Mouse (Mus musculus) megakaryocyte, adult 5-6 weeks (primary cell): ENCODE measurements around the gene Kalrn. TPM values are rescaled to one million over a fixed set of nuclear protein-coding genes. Genes with fewer than 3 reads are reported as not detected.
A peak's percentile ranks its signal among the peaks of the same experiment; 100 is the strongest.

Experiments used
- ATAC-seq: 2 replicates; pipeline ENCODE4 v1.8.0; 2016; ENCODE audit warnings: mild to moderate bottlenecking, inconsistent platforms; ENCODE audit not compliant: poor library complexity, severe bottlenecking
- total RNA-seq, 2 experiments: library from RNA; stranded (forward) in 1 of 2; stranded (reverse) in 1 of 2; fragments of 153-499, 151-499 nt in 1 of 2; fragments of 221-1000, 200-1000 nt in 1 of 2; gene quantifications; 2 replicates each; pipeline versions ENCODE4 v1.2.3 to v1.2.4; 2015 to 2017

Gene Kalrn
- total RNA-seq (2015) (0.30 and 1.2 TPM in 2 replicates), total RNA-seq (2017) (0.81 and 1.1 TPM in 2 replicates)

GRCm38 (mm10) chr16:34573151-34573802 lies at the start of gene Kalrn:
Gene Kalrn (minus strand): TSS chr16:34573532.
- peak; percentile 74 for ATAC-seq

DNA sequence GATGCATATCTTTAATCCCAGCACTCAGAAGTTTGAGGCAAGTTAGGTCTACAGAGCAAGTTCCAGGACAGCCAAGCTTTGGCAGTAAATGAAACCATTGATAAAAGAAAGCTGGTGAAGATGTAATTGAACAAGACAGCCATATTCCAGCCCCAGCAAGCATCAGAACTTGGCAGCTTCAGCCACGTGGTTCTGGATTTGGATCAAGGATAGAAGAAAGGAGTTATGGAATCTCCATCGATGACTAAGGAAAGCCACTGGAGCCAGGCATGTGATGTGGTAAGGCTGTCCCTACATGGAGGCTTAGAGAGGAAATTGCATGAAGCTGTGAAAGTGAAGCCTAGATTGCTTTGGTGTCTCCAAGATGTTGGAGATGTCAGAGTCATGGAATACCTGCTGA lies 40.7 kb upstream of the Kalrn start:
- ATAC-seq = no peak

DNA sequence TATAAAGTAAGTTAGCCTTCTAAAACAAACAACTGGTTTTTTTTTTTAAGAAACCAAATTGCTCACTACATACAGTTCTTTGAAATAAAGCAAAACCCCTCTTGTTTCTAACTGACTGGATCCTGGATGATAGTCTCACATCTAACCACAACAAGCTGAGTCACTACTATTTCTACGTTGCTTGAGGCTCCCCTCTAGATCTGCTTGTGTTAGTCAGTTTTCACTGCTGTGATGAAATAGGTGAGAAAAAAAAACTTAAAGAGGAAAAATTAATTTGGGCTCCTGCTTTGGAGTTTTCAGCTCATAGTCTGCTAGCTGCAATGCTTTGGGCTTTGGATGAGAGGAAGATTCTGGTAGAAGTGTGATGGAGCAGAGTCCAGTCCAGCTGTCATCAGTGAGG lies 36.8 kb upstream of the Kalrn start:
- ATAC-seq = no peak

GRCm38 (mm10) chr16:34605679-34606078 lies 32.3 kb upstream of the Kalrn start:
- no peak for ATAC-seq

- no peak for ATAC-seq
Observed at GRCm38 (mm10) chr16:34603854-34604253, 30.5 kb upstream of the Kalrn start.

DNA sequence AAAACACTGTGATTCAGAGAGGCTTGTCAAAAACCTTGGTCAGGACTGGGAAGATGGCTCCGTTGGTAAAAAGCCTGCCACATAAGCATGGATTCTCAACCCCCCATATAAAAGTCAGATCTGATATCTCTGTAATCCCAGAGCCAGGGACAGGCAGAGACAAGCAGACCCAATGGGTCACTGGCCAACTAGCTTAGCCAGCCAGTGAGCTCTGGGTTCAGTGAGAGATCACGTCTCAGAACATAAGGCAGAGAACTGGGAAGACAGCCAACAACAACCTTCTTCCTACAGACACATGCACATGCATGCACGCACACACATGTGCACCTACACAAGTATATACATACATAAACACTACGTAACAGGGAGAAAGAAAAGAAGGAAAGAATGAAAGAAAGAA lies 29.7 kb upstream of the Kalrn start:
- ATAC-seq = no peak

DNA sequence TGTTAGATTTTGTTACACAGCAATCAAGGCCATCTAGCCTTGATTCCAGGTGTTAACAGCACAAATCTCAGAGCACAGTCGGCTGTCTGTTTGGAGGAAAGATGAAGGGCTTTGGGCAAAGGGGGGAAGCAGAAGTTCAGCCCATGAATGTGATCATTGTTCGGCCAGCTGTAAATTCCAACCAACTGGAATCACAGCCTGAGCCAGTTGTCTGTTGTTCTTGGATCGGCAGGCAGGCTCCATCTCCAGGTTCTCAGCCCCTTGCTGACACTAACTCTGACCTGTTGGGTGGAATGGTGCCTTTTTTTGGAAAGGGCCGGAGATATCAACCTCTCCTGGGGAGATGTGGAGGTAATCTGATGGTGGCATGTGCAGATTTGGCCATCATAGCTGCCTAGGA lies 28.6 kb upstream of the Kalrn start:
- no peak for ATAC-seq

DNA sequence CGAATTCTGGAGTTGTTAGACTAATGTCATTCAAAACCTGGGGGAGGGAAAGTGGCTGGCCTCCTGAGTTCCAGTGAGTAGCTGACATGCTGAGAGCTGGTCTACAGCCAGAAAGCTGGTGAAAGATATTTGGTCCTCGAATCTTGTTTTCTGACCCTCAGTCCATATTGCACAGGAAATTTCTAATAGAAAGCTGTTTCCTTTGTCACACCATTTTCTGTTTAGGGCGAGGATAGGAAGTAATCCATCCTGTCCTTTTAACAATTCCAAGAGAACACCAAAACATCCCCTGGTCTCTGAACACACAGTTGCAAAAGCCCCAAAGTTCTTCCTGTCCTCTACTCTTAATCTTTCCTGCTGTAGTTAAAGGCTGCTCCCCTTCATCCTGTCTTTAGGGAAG lies 22.0 kb upstream of the Kalrn start:
- ATAC-seq = no peak

DNA sequence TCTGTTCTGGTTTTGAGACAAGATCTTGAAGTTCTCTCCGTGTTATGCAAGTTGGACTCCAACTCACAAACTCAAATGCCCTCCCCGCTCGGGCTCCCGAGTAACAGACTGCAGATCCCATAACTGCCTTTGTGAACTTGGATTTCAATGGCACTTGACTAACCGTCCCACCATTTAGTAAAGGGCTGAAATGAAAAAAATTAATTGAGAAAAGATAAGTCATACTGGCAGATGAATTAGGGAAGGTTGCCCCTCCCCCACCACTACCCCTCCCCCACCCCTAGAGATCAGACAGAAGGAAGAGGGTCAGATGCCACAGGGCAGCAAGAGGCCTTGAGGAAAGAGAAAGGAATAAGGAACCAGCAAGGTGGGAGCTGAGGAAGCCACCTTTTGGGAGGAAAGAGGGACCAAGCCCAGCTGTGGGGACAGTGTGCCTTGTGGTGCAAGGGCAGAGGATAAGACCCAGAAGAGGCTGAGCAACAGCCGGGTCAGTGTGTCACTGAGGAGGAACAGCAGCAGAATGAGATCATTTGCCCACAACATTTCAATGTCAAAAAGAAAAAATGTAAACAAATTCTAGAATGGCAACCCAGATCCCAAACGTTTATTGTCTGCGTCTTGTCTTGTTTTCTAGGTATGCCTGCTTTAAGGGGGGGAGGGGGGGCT lies 21.4 kb upstream of the Kalrn start:
- no peak for ATAC-seq

DNA sequence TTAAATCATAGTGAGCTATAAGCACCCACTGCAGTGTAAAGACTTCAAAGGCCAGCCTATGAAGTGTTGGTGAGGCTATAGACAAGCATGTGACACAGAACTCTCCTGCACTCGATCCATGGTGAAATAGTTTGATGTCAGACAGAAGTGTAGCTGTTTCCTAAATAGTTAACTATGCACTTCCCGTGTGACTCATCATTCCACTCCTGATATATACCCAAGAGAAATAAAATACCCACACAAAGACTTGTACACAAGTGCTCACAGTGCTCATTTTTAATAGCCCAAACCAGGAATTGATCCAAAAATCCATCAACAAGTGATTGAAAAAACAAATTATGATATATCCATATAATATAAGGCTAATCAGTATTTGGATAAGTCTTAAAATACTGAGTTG lies 19.4 kb upstream of the Kalrn start:
- no peak for ATAC-seq

- ATAC-seq = no peak
Observed at GRCm38 (mm10) chr16:34591934-34592333, 18.6 kb upstream of the Kalrn start.

DNA sequence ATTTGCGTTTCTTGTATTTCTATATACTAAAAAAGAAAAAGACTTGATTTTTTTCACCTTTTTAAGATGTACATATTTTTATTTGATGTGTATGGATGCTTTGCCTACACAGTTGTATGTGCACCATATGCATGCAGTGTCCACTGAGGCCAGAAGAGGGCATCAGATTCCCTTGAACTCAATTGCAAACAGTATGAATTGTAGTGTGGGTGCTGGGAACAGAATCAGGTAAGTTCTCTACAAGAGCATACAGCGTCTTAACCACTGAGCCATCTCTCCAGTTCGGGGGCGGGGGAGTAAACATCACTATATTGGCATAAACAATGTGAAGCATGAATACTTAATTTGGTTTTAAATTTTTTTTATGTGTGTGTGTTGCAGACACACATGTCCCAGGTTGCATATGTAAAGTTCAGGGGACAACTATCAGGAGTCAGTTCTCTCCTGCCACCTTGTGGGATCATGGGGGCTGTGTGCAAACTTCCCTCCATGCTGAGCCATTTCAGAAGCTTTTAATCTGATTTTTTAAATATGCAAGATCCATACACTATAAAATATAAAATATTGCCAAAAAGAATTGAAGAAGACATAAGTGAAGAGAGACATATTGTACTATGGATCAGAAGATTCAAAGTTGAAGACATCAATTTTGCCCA lies 6.5 kb upstream of the Kalrn start:
- ATAC-seq = no peak

GRCm38 (mm10) chr16:34573856-34574491 lies 642 bp upstream of the Kalrn start:
- ATAC-seq = no peak

DNA sequence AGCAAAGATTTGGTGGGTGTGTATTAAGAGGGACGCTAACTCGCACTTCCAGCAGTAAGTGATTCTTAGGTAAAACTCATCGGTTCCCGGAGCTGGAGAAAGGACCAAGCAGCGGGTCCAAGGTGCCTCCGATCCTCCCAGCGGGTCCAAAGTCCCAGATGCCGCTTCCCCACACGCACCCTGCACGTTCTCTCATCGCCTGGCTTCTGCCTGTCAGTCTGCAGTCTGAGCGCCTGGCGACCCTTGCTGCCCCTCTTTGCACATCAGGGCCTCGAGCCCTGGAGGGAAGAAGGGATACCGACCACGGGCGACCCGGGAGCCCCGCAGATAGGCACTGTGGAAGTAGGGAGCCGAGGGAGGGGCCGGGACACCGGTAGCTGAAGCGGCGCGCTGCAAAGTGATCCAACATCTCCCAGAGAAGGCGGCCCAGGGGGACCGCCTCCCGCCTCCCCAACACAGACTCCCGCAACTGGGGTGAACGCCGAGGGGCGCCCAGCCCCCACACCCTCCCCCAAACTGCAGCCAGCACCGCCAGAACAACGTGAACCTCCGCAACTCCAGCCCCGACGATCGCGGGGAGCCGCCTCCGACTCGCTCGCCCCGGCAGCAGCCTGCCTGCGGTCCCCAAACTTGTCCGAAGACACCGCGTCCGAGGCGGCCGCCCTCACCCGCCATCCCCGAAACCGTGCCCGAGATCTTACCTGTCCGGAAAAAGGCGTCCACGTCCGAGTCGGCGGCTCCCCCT lies 754 bp downstream of the Kalrn start:
- ATAC-seq = no peak

- ATAC-seq = no peak
Observed at GRCm38 (mm10) chr16:34571931-34572405, 1.4 kb downstream of the Kalrn start.

GRCm38 (mm10) chr16:34569897-34570296 lies 3.4 kb downstream of the Kalrn start:
- no peak for ATAC-seq

DNA sequence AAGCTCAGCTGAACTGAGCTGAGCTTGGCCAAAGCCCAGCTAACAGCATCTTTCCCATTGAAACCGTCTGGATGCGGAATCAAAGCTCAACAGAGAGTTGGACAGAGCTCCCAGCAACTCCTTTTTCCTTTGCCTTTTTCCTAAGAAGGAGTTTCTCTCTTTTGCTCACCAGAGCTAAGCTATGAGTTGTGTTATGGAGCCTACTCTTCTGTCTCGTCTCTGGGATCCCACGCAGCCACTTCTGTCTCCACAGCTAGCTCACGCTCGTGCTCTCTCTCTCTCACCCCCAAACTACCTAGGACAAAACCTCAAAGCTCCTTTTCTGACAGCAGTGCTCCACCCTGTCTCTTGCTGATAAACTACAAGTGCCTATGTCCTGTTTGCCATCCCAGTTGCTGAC lies 4.5 kb downstream of the Kalrn start:
- ATAC-seq = no peak

GRCm38 (mm10) chr16:34563593-34564280 lies 9.6 kb downstream of the Kalrn start:
- no peak for ATAC-seq

GRCm38 (mm10) chr16:34561734-34562135 lies 11.6 kb downstream of the Kalrn start:
- ATAC-seq = no peak

- no peak for ATAC-seq
Observed at GRCm38 (mm10) chr16:34560814-34561213, 12.5 kb downstream of the Kalrn start.
